Mouse (Mus musculus) olfactory bulb, adult 2 months (tissue): ENCODE data around the gene Cdc6.

Experiments used
- CTCF ChIP-seq: fragments of 200-500 bp; IDR thresholded peaks from 2 replicates; pipeline ENCODE4 v1.5.1; 2012; ENCODE audit warnings: low read depth, mild to moderate bottlenecking, low read length, moderate library complexity; ENCODE audit not compliant: insufficient read depth
- POLR2A ChIP-seq: fragments of 200-500 bp; IDR thresholded peaks from 2 replicates; pipeline ENCODE4 v1.6.1; 2012; ENCODE audit warnings: mild to moderate bottlenecking, low read depth, low read length, moderate library complexity; ENCODE audit not compliant: insufficient read depth

DNA sequence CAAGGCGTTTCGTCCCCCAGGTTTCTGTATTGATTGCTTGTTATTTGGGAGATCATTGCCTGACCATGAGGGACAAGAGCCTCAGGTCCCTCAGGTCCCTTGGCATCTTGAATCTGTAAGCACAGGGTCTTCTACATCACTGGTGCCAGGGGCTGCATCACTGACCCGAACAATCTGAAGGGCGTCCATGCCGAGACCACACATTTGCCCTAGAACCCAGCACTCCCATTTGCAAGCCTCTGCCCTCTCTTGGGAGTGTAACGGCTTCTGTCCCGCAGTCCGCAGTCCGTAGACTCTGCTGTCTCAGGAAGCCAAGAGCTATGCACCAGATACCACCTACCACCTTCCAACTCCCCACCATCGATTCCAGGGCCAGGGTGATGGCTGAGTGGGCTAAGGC lies 48.7 kb downstream of the Cdc6 start:
- TF ChIP-seq POLR2A (no peak), CTCF (no peak)
